Mouse (Mus musculus) R1 (cell line): ENCODE measurements around the gene Akna.
A peak's percentile ranks its signal among the peaks of the same experiment; 100 is the strongest.

Source experiments
- DNase-seq: peaks from one replicate; pipeline ENCODE4 v3.0.0-alpha.2; 2018; ENCODE audit warnings: low read depth, low spot score

The Akna gene

DNA sequence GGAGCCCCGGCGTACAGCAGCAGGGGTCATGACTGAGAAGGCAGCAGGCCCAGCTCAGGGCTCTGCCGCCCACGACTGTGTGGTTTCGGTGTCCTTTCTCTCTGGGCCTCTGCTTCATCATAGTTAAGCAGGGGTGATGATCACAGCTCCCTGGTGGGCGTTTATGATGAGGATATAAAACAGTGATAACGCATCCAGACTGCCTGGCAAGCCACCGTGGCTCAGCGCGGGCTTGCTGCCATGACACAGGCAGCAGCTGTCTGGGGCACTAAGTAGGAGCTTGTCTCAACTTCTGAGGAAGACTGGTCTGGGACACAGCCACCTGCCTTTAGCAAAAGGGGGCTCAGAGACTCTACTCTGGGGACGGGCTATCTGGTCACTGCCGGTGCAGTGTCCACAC lies 19.7 kb downstream of the Akna start:
- DNase-seq: no peak

DNA sequence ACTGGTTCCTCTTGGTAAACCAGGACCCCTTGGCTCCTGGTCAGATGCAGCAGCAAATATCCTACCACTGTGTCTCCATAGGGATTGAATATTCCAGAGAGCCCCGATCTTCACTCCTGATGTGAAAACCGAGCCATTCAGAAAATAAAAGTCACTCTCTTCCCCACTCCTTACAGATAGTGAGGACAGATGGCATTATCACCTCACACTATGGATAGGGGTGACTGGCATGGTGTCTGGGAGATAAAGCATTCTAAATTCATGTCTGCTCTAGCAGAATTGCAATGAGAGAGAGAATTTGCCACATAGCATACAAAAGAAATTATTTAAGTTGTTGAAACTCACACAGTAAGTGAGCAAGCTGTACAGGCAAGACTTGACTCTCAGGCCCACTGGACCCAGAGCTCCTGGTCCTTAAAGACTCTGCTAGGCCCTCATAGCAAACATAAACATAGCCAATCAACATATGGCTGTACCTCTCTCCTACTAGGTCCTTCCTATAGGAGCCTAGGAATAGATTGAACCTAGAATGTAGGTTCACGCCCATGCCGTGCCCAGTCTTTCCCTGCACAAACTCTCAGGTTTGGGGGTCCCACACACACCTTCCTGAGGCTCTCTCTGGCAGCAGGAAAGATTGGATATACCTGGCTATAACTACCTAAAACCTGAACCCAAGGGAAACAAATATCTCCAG lies 20.3 kb downstream of the Akna start:
- DNase-seq: no peak

DNA sequence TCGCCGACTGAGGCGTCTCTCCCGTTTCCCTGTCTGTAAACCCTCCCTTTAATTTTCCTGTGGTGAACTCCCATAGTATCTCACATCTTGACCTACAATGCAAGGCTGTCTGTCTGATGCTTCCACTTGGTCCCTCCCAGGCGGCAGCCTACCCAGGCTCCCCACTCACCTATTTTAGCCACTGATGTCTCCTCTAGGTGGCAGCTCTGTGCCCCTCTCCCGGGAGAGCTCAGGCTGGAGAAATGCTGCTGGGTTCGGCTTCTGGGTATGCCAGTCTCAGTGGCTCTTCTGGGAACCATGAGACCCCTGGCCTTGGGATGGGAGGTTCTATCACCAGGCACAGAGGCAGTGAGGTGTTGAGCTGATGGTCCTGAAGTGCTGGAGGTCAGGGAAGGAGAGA lies 25.7 kb downstream of the Akna start:
- DNase-seq: no peak

DNA sequence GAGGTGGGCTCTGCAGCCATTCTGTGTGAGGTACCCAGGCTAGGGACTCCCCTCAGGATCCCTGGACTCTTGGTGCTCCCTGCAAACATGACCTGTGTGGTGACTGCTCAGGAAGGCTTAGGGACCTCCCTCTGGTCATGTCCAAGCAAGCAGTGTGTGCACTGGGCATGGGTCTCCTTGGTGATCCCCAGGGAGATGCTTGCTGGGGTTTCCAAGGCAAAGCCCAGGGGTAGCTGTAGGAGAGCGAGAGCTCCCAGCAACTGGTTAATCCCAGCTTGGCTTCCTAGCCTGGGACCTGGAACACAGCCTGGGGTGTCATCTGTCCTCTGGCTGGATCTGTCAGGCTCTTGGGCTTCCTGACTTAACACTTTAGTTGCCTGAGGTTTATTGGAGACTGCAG lies 27.8 kb downstream of the Akna start:
- no peak for DNase-seq

DNA sequence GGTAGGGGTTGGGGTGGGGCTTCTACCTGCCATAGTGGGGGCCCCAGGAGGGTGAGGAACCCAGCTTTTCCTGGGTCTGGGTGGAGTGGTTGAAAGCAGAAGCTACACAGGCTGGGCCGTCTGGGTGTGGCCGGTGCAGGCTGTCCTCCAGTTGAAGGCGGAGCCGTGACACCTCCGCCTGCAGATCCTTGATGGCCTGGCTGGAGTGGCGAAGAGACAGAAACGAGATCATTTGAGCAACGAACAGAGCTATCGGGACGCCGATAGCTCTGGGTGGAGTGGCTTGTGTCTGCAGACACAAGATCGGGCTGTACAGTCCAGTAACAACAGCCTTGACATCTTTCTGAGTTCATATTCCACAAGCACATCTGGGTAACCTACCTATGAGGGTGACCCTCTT lies 28.8 kb downstream of the Akna start:
- DNase-seq: no peak

DNA sequence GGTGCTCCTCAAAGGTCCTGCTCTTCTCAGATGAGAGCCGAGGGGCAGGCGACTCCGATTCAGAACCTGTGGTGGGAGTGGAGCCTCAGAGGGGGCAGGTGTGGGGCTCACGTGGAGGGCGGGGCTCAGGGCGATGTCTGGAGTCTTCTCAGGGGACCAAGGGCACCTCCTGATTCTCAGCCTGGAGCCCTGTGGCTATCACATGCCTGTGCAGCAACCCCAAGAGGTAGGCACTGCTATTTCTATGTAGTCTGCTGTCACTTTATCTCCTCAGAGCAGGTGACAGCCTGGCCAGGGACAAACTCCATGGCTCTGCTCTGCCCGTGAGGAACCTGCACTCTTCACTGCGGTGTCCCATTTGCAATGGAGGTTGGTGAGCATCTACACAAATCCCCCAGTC lies 29.8 kb downstream of the Akna start:
- DNase-seq: no peak

DNA sequence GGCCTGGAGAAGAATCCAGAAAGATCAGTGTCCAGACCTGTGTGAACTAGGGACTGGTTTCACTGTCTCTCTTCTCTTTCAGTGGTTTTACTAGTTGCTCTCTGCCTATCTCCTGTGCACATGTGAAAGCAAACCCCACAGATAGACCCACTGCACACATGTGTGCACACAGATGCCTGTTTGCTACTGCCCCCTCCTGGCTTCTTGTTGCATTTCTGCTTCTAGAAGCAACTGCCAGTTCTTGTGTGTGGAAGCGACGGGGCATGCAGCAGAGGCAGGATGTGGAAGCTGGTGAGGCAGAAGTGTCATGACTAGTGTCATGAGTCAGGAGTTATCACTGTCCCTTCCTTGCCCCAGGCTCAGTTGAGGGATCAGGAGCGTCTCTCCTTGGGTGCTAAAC lies 31.3 kb downstream of the Akna start:
- DNase-seq: peak; percentile 46

DNA sequence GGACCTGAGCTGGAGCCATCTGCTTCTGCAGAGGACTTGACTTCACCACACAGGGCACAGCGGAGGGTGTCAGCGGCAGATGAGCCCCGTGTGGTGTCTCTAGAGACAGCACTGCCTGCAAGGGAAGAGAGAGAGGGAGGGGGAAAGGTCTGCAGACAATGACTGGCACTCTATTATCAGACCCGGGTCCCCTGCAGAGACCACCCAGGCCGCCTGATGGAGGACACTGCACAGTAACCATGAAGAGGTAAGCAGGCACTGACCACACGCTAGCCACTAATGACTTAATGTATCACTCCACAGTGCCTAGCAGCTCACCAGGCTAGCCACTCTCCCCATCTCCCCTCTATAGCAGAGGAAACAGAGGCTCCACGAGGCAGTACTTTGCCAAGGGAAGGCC lies 32.3 kb downstream of the Akna start:
- DNase-seq: no peak

DNA sequence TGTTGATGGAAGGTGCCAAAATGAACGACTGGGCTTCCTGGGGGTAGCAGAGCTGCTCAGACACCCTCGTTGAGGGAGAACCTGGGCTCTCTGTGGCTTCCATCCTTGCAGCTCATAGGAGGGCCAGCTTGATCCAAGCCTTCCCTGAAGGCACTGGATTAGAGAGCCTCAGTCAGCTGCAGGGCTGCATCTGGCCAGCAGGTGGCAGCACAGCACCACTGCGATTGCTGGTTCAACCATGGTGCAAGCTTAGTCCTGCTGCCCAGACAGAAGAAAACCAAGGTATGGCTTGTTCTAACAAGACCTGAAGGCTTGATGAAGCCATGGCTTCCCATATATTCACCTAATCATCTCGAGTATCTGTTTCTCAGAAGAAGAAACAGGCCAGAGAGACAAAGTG lies 34.6 kb downstream of the Akna start:
- DNase-seq: peak; percentile 50

DNA sequence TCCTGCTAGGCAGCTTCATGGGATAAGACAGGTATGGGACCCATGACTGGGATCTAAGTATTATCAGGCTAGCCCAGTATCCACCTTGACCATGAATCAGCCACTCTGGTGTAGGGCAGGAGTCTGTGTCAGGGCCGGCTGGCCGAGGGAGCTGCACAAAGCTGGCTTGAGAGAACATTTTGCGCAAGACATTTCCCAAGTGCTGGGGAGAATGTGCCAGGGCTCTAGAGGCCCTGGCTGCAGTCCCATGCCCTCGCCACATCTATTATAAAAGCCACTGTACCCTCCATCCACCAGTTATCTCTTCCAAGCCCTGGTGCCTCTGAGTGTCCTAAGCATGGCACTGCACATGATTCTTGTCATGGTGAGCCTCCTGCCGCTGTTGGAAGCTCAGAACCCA lies 41.0 kb downstream of the Akna start, which contains the start of gene Orm2:
TSS of gene Orm2 (plus strand) at position 300 of the 400 bp plus-strand sequence.
- no peak for DNase-seq

DNA sequence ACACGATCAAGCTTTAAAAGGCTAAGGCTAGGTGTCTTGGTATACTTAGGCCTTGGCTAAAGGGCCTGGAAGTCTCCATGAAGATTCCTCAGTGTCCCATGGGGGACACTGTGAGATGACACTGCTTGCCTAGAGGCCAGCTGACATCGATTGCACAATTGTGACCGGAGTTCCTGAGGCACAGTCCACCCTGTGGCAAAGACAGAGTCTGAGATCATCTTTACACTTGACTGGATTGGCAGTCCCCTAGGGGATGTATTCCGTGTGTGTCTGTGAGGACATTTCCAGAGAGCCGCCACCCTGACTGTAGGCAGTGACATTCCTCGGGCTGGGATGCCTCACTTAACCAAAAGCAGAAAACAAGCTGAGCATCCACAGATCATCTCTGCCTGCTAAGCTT lies 43.3 kb downstream of the Akna start:
- DNase-seq: no peak

DNA sequence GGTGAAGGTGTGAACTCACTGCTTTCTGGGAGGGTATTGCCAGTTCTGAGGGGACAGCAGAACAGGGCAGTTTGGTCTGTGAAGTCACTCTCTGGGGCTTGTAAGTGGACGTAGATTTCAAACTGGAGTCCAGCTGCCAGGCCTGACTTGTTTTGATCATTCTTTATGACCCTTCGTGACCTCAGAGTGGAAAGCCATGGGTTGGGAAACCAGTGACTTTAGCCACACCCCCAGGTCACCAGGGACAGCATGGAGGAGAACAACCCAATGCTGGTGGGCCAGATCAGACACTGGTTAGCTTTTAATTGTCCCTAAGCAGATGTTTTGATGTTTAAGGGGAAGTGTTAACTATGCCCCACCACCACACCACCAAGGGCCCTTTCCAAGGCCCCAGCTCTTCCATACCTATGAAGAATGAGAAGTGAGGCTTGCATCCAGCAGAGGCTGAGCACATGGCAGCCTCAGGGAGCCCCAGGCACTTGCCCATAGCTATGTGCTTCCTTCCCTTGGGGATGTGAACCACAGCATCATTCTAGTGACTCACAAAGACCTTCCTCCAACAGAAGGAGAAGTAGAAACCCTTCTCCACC lies 46.1 kb downstream of the Akna start:
- DNase-seq: no peak

DNA sequence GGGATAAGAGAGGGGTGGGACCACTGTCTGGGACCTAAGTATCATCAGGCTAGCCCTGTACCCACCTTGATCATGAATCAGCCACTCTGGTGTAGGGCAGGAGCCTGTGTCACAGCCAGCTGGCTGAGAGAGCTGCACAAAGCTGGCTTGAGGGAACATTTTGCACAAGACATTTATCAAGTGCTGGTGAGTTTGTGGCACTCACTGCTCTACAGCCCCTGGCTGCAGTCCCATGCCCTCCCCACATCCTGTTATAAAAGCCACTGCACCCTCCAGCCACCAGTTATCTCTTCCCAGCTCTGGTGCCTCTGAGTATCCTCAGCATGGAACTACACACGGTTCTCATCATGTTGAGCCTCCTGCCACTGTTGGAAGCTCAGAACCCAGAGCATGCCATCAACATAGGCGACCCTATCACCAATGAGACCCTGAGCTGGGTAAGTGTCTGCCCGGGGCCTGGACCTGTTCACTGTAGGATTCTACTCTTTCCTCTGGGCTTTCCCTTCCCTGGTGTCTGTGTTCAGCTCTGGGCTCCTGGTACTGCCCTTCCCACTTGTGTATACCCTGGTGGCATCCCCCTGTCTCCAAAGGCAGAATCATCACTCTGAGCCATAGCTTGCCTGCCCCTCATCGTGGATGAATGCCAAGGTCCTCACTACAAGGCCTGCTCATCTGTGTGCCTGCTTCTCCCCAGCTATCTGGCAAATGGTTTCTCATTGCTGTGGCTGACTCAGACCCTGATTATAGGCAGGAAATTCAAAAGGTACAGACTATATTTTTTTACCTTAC lies 47.1 kb downstream of the Akna start, which contains the start of gene Orm3:
TSS of gene Orm3 (plus strand) at position 286 of the 789 bp plus-strand sequence.
- no peak for DNase-seq

DNA sequence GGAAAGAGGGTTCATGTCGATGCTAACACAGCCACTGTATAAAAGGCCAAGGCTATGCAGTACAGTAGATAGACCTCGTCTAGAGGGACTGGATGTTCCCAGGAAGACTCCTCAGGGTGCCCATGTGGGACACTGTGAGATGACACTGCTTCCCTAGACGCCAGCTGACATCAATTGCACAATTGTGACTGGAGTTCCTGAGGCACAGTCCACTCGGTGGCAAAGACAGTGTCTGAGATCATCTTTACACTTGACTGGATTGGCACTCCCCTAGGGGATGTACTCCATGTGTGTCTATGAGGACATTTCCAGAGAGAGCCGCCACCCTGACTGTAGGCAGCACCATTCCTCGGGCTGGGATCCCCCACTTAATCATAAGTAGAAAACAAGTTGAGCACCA lies 54.6 kb downstream of the Akna start:
- no peak for DNase-seq

DNA sequence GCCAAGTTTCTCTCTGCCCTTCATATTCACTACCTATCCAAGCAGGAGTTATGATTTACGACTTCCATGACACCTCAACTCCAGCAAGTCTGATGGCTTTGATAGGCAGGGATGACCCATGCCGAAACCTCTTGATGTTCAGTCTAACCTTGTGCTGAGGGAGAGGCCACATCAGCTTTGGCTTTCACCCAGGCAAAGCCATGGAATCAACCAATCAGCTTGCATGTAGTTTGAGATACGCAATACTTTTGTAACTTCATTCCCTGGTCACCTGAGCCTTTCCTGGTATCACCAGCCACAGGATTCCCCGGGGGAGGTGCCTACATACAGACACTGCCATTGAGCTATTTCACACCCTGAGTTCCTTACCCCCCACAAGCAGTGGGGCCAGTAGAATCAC lies 56.5 kb downstream of the Akna start:
- DNase-seq: no peak

DNA sequence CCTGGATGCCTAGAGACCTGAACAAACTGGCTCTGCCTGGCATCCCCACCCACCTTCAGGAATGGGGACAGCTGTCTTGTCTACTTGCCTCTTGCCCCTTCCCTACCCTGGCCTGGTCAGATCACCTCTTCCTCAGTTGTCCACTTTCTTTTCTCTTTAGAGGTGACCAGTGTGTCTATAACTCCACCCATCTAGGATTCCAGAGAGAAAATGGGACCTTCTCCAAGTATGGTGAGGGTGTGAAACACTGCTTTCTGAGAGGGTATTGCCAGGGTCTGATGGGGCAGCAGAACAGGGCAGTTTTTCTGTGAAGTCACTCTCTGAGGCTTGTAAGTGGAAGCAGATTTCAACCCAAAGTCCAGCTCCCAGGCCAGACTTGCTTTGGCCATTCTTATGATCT lies 57.9 kb downstream of the Akna start:
- no peak for DNase-seq

DNA sequence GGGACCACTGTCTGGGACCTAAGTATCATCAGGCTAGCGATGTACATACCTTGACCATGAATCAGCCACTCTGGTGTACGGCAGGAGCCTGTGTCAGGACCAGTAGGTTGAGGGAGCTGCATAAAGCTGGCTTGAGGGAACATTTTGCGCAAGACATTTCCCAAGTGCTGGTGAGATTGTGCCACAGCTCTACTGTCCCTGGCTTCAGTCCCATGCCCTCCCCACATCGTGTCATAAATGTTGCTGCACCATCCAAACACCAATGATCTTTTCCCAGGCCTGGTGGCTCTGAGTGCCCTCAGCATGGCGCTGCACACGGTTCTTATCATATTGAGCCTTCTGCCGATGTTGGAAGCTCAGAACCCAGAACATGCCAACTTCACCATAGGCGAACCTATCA lies 58.9 kb downstream of the Akna start, which contains the start of gene Orm1:
TSS of gene Orm1 (plus strand) at position 266 of the 400 bp plus-strand sequence.
- no peak for DNase-seq

DNA sequence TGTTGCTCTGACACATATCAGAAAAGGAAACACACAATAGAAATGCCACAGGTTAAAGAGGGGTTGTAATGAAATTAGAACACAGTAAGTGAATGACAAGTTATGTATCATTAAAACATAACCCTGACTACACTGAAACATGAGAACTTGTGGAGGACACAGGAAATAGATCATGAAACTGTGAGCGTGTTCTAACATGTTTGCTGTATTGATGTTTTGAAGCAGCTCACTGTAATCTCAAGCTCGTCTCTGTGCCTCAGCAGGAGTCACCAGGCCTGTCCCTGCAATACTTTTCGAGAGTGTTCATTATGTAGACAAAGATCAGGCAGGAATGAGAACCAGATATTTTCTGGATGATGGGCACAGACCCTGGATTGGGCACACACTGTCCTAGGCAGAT lies 59.5 kb downstream of the Akna start:
- no peak for DNase-seq

DNA sequence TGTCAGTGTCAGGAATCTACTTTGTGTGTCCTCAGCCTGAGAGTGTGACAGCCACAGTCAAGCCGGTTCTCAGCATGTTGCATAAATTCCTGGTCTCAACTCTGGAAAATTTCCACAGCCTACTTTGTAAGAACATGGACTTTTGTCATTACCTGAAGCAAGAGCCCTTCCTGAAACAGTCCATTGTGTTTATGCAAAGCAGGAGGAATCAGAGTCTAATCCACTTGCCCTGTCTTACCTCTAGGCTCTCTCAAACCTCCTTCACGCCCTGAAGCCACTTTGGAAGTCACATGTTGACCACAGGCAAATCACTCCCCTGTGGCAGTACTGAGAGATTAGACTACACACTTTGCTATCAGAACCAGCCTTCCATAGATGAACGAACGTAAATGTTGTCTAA lies 60.7 kb downstream of the Akna start:
- DNase-seq: peak; percentile 60

DNA sequence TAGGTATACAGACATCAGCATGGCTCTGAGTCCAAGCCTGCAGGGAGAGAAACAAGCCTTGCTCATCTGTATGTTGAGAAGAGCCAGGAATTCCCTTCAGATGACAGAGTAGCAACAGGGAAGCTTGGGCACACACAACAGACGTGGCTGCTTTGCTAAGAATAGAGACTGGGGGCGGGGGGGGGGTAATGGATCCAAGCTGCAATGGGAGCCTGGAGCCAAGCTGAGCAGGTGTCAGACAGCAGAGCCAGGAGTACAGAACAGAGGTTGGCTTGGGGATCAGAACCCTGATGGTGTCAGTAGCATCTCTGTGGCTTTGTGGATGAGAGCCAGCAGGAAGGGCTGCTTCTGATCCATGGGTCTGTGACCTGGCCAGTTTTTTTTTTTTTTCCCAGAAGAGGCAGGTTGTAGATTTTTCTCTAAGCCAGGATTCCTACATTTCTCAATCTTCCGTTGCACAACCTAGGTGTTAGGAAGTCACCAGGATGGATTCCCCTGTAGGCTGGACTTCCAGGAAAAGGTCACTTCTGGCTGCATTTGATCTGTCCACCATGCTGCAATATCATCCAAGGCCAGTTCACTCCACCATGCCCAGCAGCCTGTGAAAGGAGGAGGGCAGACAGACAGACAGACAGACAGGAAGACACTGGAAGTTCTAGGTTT lies 64.6 kb downstream of the Akna start:
- no peak for DNase-seq

DNA sequence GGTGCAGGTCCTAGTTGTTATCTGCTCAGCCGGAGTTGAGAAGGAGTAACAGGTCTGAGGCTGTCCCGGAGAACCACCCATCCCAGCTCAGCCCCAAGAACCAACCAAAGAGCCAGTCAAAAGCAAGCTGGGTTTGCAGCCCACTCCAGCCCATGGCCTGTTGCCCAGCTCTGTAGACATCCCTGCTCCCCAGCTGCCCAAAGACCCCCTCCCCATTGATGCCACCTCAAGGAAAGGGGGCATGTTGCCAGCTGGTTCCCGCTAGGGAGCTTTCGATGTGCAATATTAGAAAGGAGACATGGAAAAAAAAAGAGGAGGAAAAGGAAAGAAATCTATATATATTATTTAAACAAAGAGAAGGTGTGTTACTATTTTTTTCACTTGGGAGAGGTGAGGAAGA lies 69.8 kb downstream of the Akna start:
- no peak for DNase-seq

DNA sequence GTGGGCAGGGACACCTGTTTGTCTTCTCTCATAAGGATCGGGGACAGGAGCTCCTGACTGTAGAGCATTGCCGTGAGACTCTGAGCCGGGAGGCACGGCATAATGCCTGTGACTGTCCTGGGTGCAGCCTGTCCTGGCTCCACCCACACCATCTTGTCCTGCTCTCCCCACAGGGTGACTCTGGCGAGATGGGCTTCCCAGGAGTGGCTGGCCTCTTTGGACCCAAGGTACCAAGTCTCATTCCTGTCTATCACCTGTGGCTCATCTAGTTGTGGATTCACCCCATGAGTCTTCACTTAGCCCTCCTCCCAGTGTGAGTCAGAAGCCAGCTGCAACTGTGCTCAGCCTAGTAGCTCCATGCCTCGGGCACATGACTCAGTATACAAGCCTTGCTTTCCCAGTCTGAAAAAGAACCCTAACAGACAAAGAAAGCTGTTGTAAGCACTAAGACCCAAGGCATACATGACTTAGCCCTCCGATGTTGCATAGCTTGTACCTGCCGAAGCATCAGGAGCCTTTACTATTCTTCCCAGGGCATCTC lies 79.8 kb downstream of the Akna start:
- no peak for DNase-seq
